Mouse (Mus musculus) right cerebral cortex, postnatal 36 days (tissue): ENCODE measurements around the gene Hddc2.
"Not testable (repeated sequence)": the region's sequence is repeated elsewhere in the genome, so short reads cannot be mapped to it uniquely, and the experiment has no call there.

ENCODE experiments used
- DNase-seq, 2 experiments: peaks; one replicate each; pipeline ENCODE4 v3.0.0; 2022; ENCODE audit warnings: low spot score in 2 of 2, mixed read lengths in 1 of 2

Gene Hddc2

DNA sequence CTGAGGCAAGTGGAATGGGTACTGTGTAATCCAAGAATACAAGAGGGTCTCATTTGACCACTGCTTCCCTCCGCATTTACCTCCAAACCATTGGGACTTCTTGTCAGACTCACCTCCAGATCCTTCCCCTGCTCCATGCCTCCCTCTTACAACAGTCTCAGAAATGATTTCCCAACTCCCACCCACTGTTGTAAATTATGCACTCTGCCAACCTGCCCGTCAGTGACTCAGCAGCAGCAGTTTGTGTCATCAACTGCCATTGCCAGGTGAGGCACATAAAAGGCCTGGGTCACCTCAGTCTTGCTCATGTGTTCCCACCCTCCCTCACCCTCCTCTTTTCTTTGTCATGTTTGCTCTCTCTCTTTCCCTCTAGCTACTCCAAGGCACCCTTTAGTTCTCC lies 41.0 kb downstream of the Hddc2 start:
- DNase-seq: no peak

GRCm38 (mm10) chr10:31354886-31355461 lies 41.8 kb downstream of the Hddc2 start:
- no peak for DNase-seq

- no peak for DNase-seq
Observed at GRCm38 (mm10) chr10:31359749-31360148, 46.6 kb downstream of the Hddc2 start.

DNA sequence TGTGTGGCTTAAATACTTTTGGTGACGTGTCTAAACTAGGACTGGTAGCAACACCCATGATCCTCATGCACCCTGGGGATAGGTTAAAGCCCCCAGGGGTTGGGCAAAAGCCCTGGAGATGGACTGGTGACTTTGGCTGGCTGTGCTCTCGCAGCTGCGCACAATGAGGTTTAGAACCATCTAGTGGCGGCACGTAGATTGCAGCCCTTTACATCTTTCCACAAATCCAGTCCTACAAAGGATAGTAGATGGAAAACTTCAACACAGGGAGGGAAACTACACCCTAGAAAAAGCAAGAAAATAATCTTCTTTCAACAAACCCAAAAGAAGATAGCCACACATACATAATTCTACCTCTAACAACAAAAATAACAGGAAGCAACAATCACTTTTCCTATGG lies 57.0 kb downstream of the Hddc2 start:
- DNase-seq: not testable (repeated sequence)
